Mouse (Mus musculus) midbrain, postnatal 0 days (tissue): Measurements from ENCODE around the gene Dram2. TPM values are rescaled to one million over a fixed set of nuclear protein-coding genes. Genes with fewer than 3 reads are reported as not detected.

Experiments
- ATAC-seq: fragments of 200-750 bp; cut with Nextera tagmentation; 2 replicates; pipeline ENCODE4 v1.8.0; 2017; ENCODE audit warnings: moderate number of reproducible peaks, mild to moderate bottlenecking, moderate TSS enrichment, moderate library complexity; ENCODE audit not compliant: low FRiP score
- DNase-seq: peaks from one replicate; pipeline ENCODE4 v3.0.0-alpha.2; 2015; ENCODE audit warnings: low spot score
- H3K27ac ChIP-seq: fragments of 300-500 bp; sonication (generic); 2 replicates; pipeline ENCODE4 v1.5.1; 2014; ENCODE audit warnings: low read depth, mild to moderate bottlenecking, low read length, mixed read lengths
- H3K27me3 ChIP-seq: fragments of 300-500 bp; sonication (generic); 2 replicates; pipeline ENCODE4 v1.6.1; 2014; ENCODE audit warnings: low read length, control low read depth, mixed read lengths; ENCODE audit not compliant: insufficient read depth
- H3K36me3 ChIP-seq: fragments of 300-500 bp; sonication (generic); 2 replicates; pipeline ENCODE4 v1.6.1; 2014; ENCODE audit warnings: low read length, control low read depth, mixed read lengths; ENCODE audit not compliant: insufficient read depth
- H3K4me1 ChIP-seq: fragments of 300-500 bp; sonication (generic); 2 replicates; pipeline ENCODE4 v1.6.1; 2014; ENCODE audit warnings: mild to moderate bottlenecking, control low read depth, antibody characterized with exemption, low read length, mixed read lengths; ENCODE audit not compliant: insufficient read depth
- H3K4me2 ChIP-seq: fragments of 300-500 bp; sonication (generic); 2 replicates; pipeline ENCODE4 v1.6.1; 2014; ENCODE audit warnings: low read depth, mild to moderate bottlenecking, low read length, mixed read lengths; ENCODE audit not compliant: poor library complexity, severe bottlenecking
- H3K4me3 ChIP-seq: fragments of 300-500 bp; sonication (generic); 2 replicates; pipeline ENCODE4 v1.5.1; 2014; ENCODE audit warnings: low read depth, mild to moderate bottlenecking, low read length, moderate library complexity
- H3K9ac ChIP-seq: fragments of 300-500 bp; sonication (generic); replicated peaks from 2 replicates; pipeline ENCODE4 v1.6.1; 2014; ENCODE audit warnings: mild to moderate bottlenecking, low read length, moderate library complexity, mixed read lengths; ENCODE audit not compliant: poor library complexity, severe bottlenecking
- H3K9me3 ChIP-seq: fragments of 300-500 bp; sonication (generic); 2 replicates; pipeline ENCODE4 v1.6.1; 2016; ENCODE audit warnings: low read length, control low read depth
- CTCF ChIP-seq: IDR thresholded peaks from 2 replicates; pipeline ENCODE4 v1.5.1; 2016; ENCODE audit warnings: antibody characterized with exemption, mild to moderate bottlenecking
- WGBS: fragments of 180-500 bp; shearing (Covaris S2); extraction: QIAGEN DNeasy Blood & Tissue Kit; methylation state at CpG from one replicate; pipeline ENCODE4 v1.1.7; 2014; 5-methylcytosine and 5-hydroxymethylcytosine counted together
- polyA plus RNA-seq: library from polyadenylated mRNA; unstranded; fragments of >200 nt; fragmentation: Nextera tagmentation; extraction: Ambion mirVana; gene quantifications from 2 replicates; pipeline ENCODE4 v1.2.1, GENCODE M21; 2015
- total RNA-seq: library from RNA; depleted of rRNA; stranded (reverse); fragments of >200 nt; gene quantifications from 2 replicates; pipeline ENCODE4 v1.2.3, GENCODE M21; 2014; rRNA removed

Gene Dram2
- total RNA-seq (37.2 and 64.8 TPM in 2 replicates), polyA plus RNA-seq (64.6 and 67.3 TPM in 2 replicates)

DNA sequence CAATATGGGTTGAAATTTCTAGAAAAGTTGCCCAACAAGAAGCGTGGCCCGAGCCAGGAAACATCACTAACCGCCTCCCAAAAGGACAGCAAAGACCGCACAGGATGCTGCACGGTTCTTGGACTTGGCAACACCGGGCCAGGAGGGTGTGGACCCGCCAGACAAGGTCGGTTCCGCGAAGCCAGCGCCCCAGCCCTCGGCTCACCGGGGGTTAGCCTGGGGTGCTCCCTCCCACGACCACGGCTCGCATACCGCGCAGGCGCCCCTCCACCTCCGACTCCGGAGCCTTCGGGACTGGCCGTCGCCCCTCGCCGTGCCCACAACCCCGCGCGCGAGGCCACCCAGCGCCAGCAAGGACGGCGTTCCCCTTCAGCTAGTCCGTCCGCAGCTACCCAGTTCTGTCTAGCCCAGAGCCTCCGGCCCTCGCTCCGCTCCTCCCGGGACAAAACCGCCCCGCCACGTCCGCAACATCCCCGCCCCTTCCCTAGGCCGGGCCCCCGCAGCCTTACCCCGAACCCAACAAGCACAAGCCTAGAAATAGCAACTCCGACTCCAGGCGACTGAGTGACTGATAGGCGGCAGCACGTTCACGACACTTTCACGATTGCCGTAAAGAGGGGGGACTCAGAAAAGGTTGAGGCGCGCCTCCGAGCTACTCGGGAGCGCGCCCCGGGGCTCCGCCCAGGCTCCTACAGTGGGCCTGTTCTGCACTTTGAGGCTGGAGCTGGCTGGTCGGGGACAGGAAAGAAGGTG, at the start of gene Dram2, which contains the start of gene Cept1:
TSS of gene Dram2 (plus strand) at position 628 of the 753 bp plus-strand sequence.
TSS of gene Cept1 (minus strand) at position 632 of the 753 bp plus-strand sequence.
- TF ChIP-seq CTCF: peak; percentile 32; the same call in 1 of the 2 replicates
- Histone ChIP-seq H3K4me2 (peak within 1 kb of the TSS; percentile 68), H3K27me3 (no peaks in the 10 kb centered on the region), H3K9me3 (no peaks in the 10 kb centered on the region), H3K4me3 (peak within 1 kb of the TSS; percentile 79), H3K9ac (peak within 1 kb of the TSS; percentile 89), H3K36me3 (0 out of 2 replicates have a peak, but pooled peaks cover 3% of the 10 kb centered on the region), H3K4me1 (peaks cover 6% of the 10 kb centered on the region; the same call in 1 of the 2 replicates), H3K27ac (peak within 1 kb of the TSS; percentile 95)
- ATAC-seq (peak; percentile 96), DNase-seq (peak; percentile 98)
- WGBS: 0% methylated on average over 55 of the region's 63 CpGs

DNA sequence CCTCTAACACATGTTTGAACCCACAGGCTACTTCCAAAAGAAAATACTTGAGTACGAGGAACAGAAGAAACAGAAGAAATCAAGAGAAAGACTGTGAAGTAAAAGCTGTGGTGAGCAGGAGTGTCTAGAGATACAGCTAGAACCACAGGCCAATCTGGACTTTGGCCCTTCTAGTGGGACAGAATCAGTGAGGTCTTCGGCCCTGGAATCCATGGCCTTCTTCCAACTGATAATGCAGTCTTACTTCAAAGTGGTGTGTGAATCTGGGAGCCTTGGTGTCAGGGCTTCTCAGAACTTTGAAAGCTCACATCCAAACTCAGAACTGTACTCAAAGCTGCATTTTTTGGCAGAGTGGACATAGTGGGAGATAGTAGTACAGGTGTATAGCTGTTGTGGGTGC, 47.1 kb upstream of the Dram2 start:
- TF ChIP-seq CTCF: no peak
- DNase-seq: no peak
- Histone ChIP-seq H3K27me3 (no peaks in the 10 kb centered on the region), H3K27ac (no peak overlapping the region), H3K4me1 (no peaks in the 10 kb centered on the region), H3K36me3 (peaks cover 4% of the 10 kb centered on the region; the same call in 1 of the 2 replicates), H3K9ac (no peak overlapping the region), H3K4me3 (no peak overlapping the region), H3K4me2 (no peak overlapping the region), H3K9me3 (no peaks in the 10 kb centered on the region)
- WGBS: 89% methylated on average over 2 of the region's 2 CpGs
- ATAC-seq: no peak

- H3K9ac ChIP-seq: no peak overlapping the region
- WGBS: 96% methylated on average over 2 of the region's 2 CpGs
- H3K9me3 ChIP-seq: no peaks in the 10 kb centered on the region
- no peak overlapping the region for H3K27ac ChIP-seq
- H3K36me3 ChIP-seq: peaks cover 4% of the 10 kb centered on the region; the same call in 1 of the 2 replicates
- H3K4me2 ChIP-seq: no peak overlapping the region
- no peak for ATAC-seq
- H3K4me3 ChIP-seq: no peak overlapping the region
- no peak for DNase-seq
- no peaks in the 10 kb centered on the region for H3K27me3 ChIP-seq
- H3K4me1 ChIP-seq: no peaks in the 10 kb centered on the region
- TF ChIP-seq CTCF: no peak
Observed at GRCm38 (mm10) chr3:106502892-106503291, 44.7 kb upstream of the Dram2 start.

- Histone ChIP-seq H3K9ac (no peak overlapping the region), H3K4me2 (no peak overlapping the region), H3K4me3 (no peak overlapping the region), H3K27ac (no peak overlapping the region), H3K36me3 (no peaks in the 10 kb centered on the region), H3K27me3 (no peaks in the 10 kb centered on the region), H3K4me1 (no peaks in the 10 kb centered on the region), H3K9me3 (no peaks in the 10 kb centered on the region)
- WGBS: 87% methylated on average over 1 of the region's 1 CpGs
- no peak for TF ChIP-seq CTCF
- ATAC-seq: no peak
- no peak for DNase-seq
Observed at GRCm38 (mm10) chr3:106510669-106511068, 36.9 kb upstream of the Dram2 start.

DNA sequence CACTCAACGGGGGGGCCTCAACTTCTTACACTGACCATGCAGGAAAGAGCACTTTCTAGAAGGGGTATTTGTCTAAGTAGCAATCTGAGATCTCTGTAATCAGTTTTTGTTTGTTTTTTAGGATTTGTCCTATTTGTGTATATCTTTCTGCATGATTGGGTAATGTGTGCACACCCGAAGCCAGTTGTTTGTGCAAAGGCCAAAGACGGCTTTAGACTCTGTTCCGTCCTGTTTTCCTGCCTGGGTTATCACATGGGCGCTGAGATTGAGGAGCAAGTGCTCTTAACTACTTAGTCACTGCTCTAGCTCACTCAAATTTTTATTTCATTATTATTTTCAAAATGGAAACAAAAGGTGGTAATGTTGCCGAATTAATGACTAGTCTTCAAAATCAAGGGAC, 32.6 kb upstream of the Dram2 start:
- 93% methylated on average over 6 of the region's 6 CpGs for WGBS
- TF ChIP-seq CTCF: no peak
- H3K36me3 ChIP-seq: no peaks in the 10 kb centered on the region

GRCm38 (mm10) chr3:106522730-106523129, 24.9 kb upstream of the Dram2 start:
- 100% methylated on average over 1 of the region's 1 CpGs for WGBS
- ATAC-seq: no peak

More for the DNA sequence above, 32.6 kb upstream of the Dram2 start:
- Histone ChIP-seq H3K9ac (no peak overlapping the region), H3K27me3 (no peaks in the 10 kb centered on the region), H3K4me2 (no peak overlapping the region), H3K9me3 (no peaks in the 10 kb centered on the region), H3K27ac (no peak overlapping the region), H3K4me1 (no peaks in the 10 kb centered on the region), H3K4me3 (no peak overlapping the region)
- DNase-seq: no peak
- ATAC-seq: no peak

More at GRCm38 (mm10) chr3:106522730-106523129, 24.9 kb upstream of the Dram2 start:
- H3K27ac ChIP-seq: no peak overlapping the region
- H3K36me3 ChIP-seq: no peaks in the 10 kb centered on the region
- H3K4me3 ChIP-seq: no peak overlapping the region
- H3K27me3 ChIP-seq: no peaks in the 10 kb centered on the region
- H3K9me3 ChIP-seq: no peaks in the 10 kb centered on the region
- H3K9ac ChIP-seq: no peak overlapping the region
- no peak overlapping the region for H3K4me2 ChIP-seq
- DNase-seq: no peak
- TF ChIP-seq CTCF: no peak
- H3K4me1 ChIP-seq: no peaks in the 10 kb centered on the region
